Mouse (Mus musculus) kidney, postnatal 14 days (tissue): ENCODE measurements around the gene H3f3a.
A peak's percentile ranks its signal among the peaks of the same experiment; 100 is the strongest.

ENCODE experiments used
- DNase-seq: peaks from one replicate; pipeline ENCODE4 v3.0.0; 2022; ENCODE audit warnings: mixed read lengths

Gene H3f3a

DNA sequence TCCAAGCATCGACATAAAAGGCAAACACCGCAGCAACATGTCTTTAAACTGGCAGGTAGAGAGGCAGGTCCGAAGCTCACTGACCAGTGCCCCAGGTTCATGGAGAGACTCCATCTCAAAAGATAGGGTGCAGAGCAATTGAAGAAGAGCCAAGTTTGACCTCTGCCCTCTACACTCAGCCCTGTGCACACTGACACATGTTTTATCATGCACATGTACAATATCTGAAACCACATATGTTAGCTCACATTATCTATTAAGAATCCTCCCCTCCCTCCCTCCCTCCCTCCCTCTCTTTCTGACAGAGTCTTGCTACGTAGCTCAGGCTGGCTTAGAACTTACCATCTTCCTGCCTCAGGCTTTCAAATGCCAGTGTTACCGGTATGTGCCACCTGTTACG lies 7.4 kb upstream of the H3f3a start:
- no peak for DNase-seq

DNA sequence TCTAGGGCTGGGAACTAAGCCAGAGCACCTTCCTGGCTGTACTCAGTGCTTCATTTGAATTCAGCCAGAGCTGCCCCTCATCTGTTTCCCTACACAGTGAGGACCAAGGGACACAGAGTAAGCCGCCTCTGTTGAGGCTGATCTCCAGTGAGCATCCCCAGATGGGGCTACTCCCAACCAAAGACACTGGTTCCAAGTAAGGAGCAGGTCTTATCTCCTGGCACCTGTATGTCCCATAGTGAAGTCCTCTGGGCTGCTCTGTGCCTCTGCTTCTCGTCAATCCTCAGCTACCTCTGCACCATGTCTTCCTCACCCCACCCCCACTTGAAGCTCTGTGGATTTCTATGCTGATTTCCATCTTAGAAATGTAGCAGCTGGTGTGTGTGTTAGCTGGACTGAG lies 4.3 kb upstream of the H3f3a start:
- no peak for DNase-seq

DNA sequence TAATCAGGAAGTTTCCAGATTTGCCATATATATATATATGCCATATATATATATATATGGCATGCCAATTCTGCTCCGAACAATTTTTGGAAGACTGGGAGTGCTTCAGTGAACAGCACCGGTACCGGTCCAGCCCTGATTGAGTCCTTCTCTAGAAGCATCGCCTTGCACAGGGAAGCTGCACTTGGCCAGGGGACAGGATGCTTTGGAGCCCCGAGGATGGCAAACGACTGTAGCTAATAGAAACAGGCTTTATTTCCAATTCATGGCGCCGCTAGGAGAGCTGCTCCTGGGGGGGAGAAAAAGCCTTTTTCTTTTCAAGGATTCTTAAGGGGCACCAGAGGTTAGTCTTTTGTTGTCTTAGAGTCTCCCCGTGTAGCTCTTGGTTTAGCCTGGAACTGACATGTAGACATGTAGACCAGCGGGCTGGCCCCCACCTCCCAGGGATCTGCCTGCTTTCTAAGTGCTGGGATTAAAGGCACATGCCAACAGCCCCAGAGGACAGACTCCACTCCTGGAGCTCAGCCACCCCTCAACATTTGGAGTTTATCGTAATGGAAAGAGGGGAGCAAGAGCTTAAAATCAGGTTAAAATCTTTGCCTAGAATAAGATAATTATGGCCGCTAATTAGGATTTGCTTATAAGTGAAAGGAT lies 1.8 kb upstream of the H3f3a start:
- no peak for DNase-seq

DNA sequence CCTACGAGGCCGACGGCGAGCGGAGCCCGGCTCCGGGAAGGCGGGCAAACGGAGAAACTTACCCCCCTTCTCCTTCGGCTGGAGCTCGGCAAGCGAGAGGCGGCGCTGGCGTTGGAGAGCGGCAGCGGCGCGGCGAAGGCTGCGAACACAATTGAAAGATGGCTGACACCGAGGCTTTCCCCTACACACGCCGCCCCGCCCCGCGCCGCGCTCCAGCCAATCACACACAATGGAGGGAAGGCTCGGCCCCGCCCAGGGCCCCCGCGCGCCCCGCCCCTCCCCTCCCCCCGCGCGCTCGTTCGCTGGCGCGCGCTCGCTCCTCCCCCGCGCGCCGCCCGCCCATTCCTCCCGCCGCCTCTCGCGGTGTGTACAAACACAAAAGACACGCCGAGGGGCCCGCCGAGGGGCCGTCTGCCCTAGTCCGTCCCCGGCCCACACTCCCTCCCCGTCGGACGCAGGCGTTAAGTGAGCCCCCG lies 296 bp downstream of the H3f3a start:
- DNase-seq = peak; percentile 96

DNA sequence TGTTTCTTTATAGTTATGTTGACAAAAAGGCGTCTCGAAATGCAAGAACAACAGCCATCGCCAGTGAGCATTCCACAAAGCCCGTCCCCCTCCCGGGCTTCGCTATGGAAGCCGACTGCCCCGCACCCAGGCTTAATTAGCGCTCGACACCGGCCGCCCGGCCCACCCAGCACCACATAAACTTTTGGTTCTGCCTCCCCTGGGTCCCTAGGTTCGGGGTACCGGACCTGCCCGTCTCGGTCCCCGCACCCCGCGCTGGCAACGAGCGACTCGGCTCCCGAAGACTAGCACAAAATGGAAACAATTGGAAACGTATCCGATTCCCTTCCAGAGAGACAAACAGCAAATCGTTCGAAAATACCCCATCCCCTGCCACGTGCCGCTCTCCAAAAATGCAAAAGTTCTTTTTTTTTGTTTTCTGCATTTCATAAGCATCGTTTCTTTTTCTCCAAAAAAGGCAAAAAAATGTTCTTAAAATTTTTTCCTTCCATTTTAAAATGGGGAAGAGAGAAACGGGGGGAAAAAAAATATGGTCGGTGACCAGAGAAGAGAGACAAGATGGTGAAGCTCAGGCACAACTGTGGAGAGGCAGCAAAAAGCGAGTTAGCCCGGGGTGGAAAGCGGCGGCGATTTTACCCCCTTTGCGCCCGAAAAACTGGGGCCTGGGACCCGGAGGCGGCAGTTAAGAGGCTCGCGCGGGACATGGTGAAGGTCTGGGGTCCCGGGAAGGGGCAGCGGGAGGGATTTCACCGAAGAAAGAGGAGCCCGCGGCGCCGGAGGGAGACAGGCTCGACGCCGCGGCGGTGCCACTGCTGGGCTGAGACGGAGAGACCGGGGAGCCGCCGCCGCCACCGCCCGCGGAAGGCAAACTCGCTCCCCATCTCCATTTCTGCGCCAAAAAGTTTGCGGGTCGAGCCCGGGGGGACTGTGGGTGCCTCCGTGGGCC lies 1.0 kb downstream of the H3f3a start:
- DNase-seq = peak; percentile 72

- no peak for DNase-seq
Measured at GRCm38 (mm10) chr1:180811596-180812462, 1.9 kb downstream of the H3f3a start.

GRCm38 (mm10) chr1:180810976-180811375 lies 2.8 kb downstream of the H3f3a start:
- no peak for DNase-seq

- no peak for DNase-seq
Measured at GRCm38 (mm10) chr1:180808831-180809230, 4.9 kb downstream of the H3f3a start.

GRCm38 (mm10) chr1:180803881-180804280 lies 9.9 kb downstream of the H3f3a start:
- no peak for DNase-seq

DNA sequence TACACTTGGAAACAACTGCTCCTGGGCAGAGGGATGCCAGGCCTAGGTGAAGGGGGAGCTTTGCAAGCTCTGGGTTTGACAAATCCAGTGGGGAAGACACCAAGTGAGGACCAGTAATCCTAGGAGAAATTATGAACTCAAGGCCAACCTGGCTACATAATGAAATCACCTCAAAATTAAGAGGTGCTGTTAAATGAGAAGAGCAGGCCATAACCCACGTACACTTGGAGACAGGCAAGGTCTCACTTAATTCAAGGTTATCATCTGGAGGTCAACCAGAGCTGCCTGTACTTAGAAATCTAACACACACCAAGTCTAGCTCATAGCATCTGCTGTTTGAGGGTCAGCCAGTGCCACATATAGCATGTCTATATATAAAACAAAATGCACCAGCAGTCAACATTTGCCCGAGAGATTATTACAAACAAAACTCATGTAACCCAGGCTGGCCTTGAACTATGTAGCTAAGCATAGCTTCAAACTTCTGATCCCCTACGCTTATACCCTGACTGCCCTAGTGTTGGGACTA lies 12.2 kb downstream of the H3f3a start:
- DNase-seq = no peak

DNA sequence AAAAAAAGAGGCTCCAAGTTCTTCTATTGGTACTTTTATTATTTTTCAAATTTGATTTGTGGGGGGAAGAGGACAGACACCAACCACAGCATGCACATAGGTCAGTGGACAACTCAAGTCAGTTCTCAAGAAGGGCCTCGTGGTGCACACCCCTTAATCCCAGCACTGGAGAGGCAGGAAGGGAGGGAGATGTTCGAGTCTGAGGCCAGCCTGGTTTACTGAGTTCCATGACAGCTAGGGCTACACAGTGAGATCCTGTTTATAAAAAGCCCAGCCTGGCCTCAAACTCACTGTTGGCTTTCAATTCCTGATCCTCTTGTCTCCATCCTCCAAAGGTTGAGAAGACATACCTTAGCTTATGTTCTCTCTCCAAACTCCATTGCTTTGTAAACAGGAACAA lies 12.9 kb downstream of the H3f3a start:
- no peak for DNase-seq

GRCm38 (mm10) chr1:180800022-180800421 lies 13.7 kb downstream of the H3f3a start:
- no peak for DNase-seq

- no peak for DNase-seq
Measured at GRCm38 (mm10) chr1:180799253-180799652, 14.5 kb downstream of the H3f3a start.

DNA sequence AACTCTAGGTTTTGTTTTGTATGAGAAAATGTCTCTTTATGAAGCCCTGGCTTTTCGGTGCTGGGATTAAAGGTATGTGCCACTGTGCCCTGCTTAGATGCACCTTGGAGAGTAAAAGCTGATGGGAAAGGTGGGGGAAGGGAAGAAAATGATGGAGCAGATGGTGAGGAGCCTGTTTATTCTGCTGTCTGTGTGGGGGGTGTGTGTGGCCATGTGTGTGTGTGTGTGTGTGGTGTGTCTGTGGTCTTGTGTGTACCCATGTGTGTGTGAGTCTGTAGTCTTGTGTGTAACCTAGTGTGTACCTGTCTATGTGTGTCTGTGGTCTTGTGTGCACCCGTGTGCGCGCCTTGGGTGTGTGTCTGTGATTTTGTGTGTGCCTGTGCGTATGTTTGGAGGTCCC lies 15.1 kb downstream of the H3f3a start:
- no peak for DNase-seq

DNA sequence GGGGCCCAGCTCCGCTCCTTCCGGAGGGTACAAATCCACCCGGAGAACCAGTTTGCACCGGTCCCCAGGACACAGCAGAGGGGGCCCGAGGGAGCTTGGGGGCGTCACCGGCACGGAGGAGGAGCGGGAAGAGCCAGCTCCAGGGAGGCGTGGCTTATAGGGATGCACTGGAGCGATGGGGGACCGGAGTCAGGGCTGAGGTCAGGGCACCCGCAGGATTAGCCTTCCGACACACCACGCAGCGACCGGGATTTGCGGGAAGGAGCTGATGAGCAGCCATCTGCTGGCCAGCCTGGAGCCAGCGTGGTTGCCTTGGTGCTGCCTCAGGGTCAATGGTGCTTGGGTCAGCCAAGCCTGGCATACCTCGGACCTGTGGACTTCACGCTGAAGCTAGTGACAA lies 19.6 kb downstream of the H3f3a start:
- peak; percentile 30 for DNase-seq

- DNase-seq = peak; percentile 51
Measured at GRCm38 (mm10) chr1:180793445-180794117, 20.2 kb downstream of the H3f3a start.

DNA sequence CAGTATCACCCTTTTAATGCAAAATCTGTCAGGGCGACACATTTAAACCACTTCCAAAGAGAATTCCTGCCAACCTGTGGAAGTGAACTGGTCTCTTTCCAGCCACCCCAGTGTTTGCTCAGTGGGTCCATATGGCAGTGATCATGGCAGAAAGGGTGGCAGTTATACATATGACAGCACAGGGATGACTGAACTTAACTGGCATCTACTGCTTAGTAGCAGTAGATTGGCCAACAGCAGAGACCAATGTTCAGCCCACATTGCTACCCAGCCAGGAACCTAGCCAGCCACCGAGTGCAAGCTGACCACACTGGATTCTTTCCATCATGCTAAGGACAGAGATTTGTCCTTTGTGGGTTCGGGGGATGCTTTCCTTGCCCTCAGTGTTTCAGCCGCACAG lies 20.9 kb downstream of the H3f3a start:
- DNase-seq = no peak

DNA sequence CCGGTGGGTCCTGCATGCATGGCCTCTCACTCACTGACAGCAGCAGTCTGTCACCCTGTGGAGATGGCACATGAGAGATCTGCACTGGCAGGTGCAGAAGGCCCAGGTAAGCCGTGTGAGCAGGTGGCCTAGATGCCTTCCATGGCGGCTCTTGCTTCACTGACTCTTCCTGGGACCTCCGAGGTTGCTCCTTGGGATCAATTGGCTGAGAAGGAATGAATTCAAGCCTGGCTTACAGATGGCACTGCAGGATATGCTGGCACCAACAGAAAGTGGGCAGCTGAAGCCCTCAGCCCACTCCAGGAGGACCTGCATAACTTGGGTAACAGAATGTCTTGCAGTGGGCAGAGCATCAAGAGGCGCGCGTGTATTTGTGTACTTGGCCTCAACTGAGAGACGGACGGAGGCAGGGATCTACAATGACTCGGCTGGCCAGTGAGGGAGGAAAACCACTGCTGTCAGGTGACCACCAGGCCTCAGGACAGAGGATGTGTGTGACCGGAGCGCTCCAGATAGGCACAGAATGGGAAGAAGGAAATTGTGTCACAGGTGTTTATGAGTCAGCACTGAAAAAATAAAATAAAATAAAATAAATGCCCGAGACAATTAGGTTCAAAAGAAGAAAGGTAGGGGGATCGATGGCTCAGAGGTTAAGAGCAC lies 21.8 kb downstream of the H3f3a start:
- DNase-seq = no peak

GRCm38 (mm10) chr1:180783580-180783928 lies 30.2 kb downstream of the H3f3a start:
- no peak for DNase-seq

DNA sequence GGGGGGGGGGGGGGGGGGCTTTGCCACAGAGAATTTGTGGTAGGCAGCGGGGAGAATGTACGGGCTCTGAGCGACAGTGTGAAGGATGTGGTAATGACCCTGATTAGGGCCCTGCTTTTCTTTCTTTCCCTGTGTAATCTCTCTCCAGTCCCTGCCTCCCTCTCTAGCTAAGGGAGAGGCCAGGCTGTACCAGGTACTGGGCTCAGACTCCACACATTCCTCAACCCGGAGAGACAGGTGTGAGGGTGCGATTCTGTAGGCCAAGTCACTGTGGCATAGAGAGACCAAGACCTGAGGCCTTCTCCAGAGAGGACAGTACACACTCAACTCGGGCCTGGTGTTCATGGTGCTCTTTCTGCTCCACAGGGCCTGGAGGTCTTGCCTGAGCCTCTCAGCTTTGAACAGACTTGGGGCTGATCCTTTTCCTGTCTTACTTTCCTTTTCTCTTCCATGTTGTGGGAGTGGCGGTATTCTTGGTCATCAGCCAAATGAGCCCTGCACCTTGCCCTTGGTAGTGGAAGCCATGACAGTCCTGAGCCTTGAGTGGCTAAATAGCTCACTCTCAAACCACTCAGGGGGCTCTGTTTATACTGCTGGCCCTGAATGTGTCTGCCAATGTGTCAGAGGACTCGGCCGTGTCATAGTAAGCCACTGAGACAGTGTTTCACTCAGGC lies 30.7 kb downstream of the H3f3a start:
- peak; percentile 50 for DNase-seq

DNA sequence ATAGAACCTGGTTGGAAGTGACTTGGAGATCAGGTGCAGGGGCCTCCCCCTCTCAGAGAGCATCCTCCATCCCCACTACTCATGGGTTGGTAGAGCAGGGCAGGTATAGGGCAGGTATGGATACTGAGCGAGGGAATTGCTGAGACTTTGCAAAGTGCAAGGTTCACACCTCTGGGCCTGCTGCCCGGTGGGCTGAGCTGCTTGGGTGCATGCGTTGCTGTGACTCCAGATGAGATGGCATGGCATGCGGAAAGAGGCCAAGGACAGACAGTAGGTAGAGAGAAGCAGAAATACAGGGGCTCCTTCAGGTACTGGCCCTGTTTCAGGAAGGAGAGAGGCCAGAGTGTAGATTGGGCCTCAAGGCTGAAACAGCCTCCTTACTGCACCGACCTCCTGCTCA lies 32.5 kb downstream of the H3f3a start:
- peak; percentile 44 for DNase-seq
